Mouse (Mus musculus) midbrain, embryonic 12.5 days (tissue): ENCODE data around the gene Brd1. TPM values are rescaled to one million over a fixed set of nuclear protein-coding genes. Genes with fewer than 3 reads are reported as not detected.
"Not testable (repeated sequence)": the region's sequence is repeated elsewhere in the genome, so short reads cannot be mapped to it uniquely, and the experiment has no call there.

Experiments
- ATAC-seq: fragments of 200-750 bp; cut with Nextera tagmentation; 2 replicates; pipeline ENCODE4 v1.8.0; 2017; ENCODE audit warnings: low read depth, moderate TSS enrichment, moderate library complexity; ENCODE audit not compliant: low FRiP score
- H3K27ac ChIP-seq: fragments of 300-500 bp; sonication (generic); replicated peaks from 2 replicates; pipeline ENCODE4 v1.5.1; 2016; ENCODE audit warnings: mild to moderate bottlenecking
- H3K27me3 ChIP-seq: fragments of 300-500 bp; sonication (generic); 2 replicates; pipeline ENCODE4 v1.6.1; 2016; ENCODE audit warnings: mild to moderate bottlenecking
- H3K36me3 ChIP-seq: fragments of 300-500 bp; sonication (generic); 2 replicates; pipeline ENCODE4 v1.6.1; 2016
- H3K4me1 ChIP-seq: fragments of 300-500 bp; sonication (generic); 2 replicates; pipeline ENCODE4 v1.6.1; 2016
- H3K4me2 ChIP-seq: fragments of 300-500 bp; sonication (generic); replicated peaks from 2 replicates; pipeline ENCODE4 v1.6.1; 2016; ENCODE audit warnings: mild to moderate bottlenecking, moderate library complexity
- H3K4me3 ChIP-seq: fragments of 300-500 bp; sonication (generic); 2 replicates; pipeline ENCODE4 v1.5.1; 2016; ENCODE audit warnings: mild to moderate bottlenecking
- H3K9ac ChIP-seq: fragments of 300-500 bp; sonication (generic); replicated peaks from 2 replicates; pipeline ENCODE4 v1.6.1; 2016; ENCODE audit warnings: mild to moderate bottlenecking, moderate library complexity
- H3K9me3 ChIP-seq: fragments of 300-500 bp; sonication (generic); 2 replicates; pipeline ENCODE4 v1.6.1; 2016; ENCODE audit warnings: mild to moderate bottlenecking
- WGBS: fragments of 180-500 bp; shearing (Covaris S2); methylation state at CpG from one replicate; pipeline ENCODE4 v1.1.7; 2016; 5-methylcytosine and 5-hydroxymethylcytosine counted together
- polyA plus RNA-seq: library from polyadenylated mRNA; unstranded; fragments of >200 nt; fragmentation: Nextera tagmentation; extraction: Ambion mirVana; gene quantifications from 2 replicates; pipeline ENCODE4 v1.2.1, GENCODE M21; 2016

The Brd1 gene
- polyA plus RNA-seq: 28.5 and 28.8 TPM in 2 replicates

- H3K4me2 ChIP-seq: peak within 1 kb of the TSS; percentile 98
- peak; percentile 87 for ATAC-seq
- H3K4me3 ChIP-seq: peak within 1 kb of the TSS; percentile 100
- peak within 1 kb of the TSS; percentile 99 for H3K9ac ChIP-seq
- H3K9me3 ChIP-seq: no peaks in the 10 kb centered on the region
- H3K36me3 ChIP-seq: peaks cover 17% of the 10 kb centered on the region
- H3K4me1 ChIP-seq: peaks cover 25% of the 10 kb centered on the region
- peak within 1 kb of the TSS; percentile 84 for H3K27ac ChIP-seq
- WGBS: under 1% methylated on average over 62 of the region's 103 CpGs
- no peaks in the 10 kb centered on the region for H3K27me3 ChIP-seq
Observed at GRCm38 (mm10) chr15:88733834-88734571, at the start of gene Brd1. Brd1 (minus strand) TSS chr15:88734233.

- H3K9me3 ChIP-seq, H3K4me3 ChIP-seq, ATAC-seq, H3K4me2 ChIP-seq, H3K27me3 ChIP-seq, H3K9ac ChIP-seq, H3K4me1 ChIP-seq, H3K27ac ChIP-seq: not testable (repeated sequence)
- WGBS: 90% methylated on average over 5 of the region's 5 CpGs
- H3K36me3 ChIP-seq: peaks cover 55% of the 10 kb centered on the region
Observed at GRCm38 (mm10) chr15:88774630-88775029, 40.6 kb upstream of the Brd1 start.

- H3K9me3 ChIP-seq: peaks cover 6% of the 10 kb centered on the region; the same call in 1 of the 2 replicates
Observed at GRCm38 (mm10) chr15:88768537-88768936, 34.5 kb upstream of the Brd1 start.

GRCm38 (mm10) chr15:88766139-88766538 lies 32.1 kb upstream of the Brd1 start:
- 93% methylated on average over 2 of the region's 2 CpGs for WGBS
- not testable (repeated sequence) for H3K27me3 ChIP-seq, H3K4me2 ChIP-seq, H3K4me1 ChIP-seq, H3K9ac ChIP-seq, H3K4me3 ChIP-seq, H3K9me3 ChIP-seq, H3K27ac ChIP-seq, ATAC-seq
- peaks cover 72% of the 10 kb centered on the region for H3K36me3 ChIP-seq

More at GRCm38 (mm10) chr15:88768537-88768936, 34.5 kb upstream of the Brd1 start:
- no peak for ATAC-seq
- H3K4me1 ChIP-seq: no peaks in the 10 kb centered on the region
- no peaks in the 10 kb centered on the region for H3K27me3 ChIP-seq
- WGBS: 95% methylated on average over 1 of the region's 1 CpGs
- H3K4me3 ChIP-seq: no peak overlapping the region
- H3K4me2 ChIP-seq: no peak overlapping the region
- peaks cover 72% of the 10 kb centered on the region for H3K36me3 ChIP-seq
- no peak overlapping the region for H3K9ac ChIP-seq
- H3K27ac ChIP-seq: no peak overlapping the region

- Histone ChIP-seq H3K27ac (no peak overlapping the region), H3K9ac (no peak overlapping the region), H3K36me3 (peaks cover 88% of the 10 kb centered on the region), H3K4me1 (no peaks in the 10 kb centered on the region), H3K27me3 (no peaks in the 10 kb centered on the region), H3K9me3 (no peaks in the 10 kb centered on the region), H3K4me2 (no peak overlapping the region), H3K4me3 (no peak overlapping the region)
- 97% methylated on average over 4 of the region's 4 CpGs for WGBS
- no peak for ATAC-seq
Observed at GRCm38 (mm10) chr15:88761551-88761950, 27.5 kb upstream of the Brd1 start.

GRCm38 (mm10) chr15:88758061-88758460 lies 24.0 kb upstream of the Brd1 start:
- Histone ChIP-seq H3K36me3 (peaks cover 65% of the 10 kb centered on the region), H3K9ac (no peak overlapping the region), H3K9me3 (no peaks in the 10 kb centered on the region), H3K4me3 (no peak overlapping the region), H3K4me2 (no peak overlapping the region), H3K27ac (no peak overlapping the region), H3K27me3 (no peaks in the 10 kb centered on the region), H3K4me1 (peaks cover 10% of the 10 kb centered on the region)
- ATAC-seq: no peak
- 92% methylated on average over 3 of the region's 3 CpGs for WGBS

- no peak for ATAC-seq
- Histone ChIP-seq H3K4me3 (no peak overlapping the region), H3K9me3 (no peaks in the 10 kb centered on the region), H3K4me1 (peaks cover 16% of the 10 kb centered on the region), H3K36me3 (peaks cover 42% of the 10 kb centered on the region), H3K27ac (no peak overlapping the region), H3K27me3 (no peaks in the 10 kb centered on the region), H3K4me2 (no peak overlapping the region), H3K9ac (no peak overlapping the region)
- 96% methylated on average over 18 of the region's 18 CpGs for WGBS
Observed at GRCm38 (mm10) chr15:88755761-88756160, 21.7 kb upstream of the Brd1 start.

GRCm38 (mm10) chr15:88754896-88755295 lies 20.9 kb upstream of the Brd1 start:
- H3K9ac ChIP-seq: no peak overlapping the region
- H3K36me3 ChIP-seq: peaks cover 35% of the 10 kb centered on the region
- no peak overlapping the region for H3K4me3 ChIP-seq
- H3K4me1 ChIP-seq: peaks cover 21% of the 10 kb centered on the region
- H3K27ac ChIP-seq: no peak overlapping the region
- WGBS: 96% methylated on average over 2 of the region's 2 CpGs
- H3K4me2 ChIP-seq: no peak overlapping the region
- H3K27me3 ChIP-seq: no peaks in the 10 kb centered on the region
- no peak for ATAC-seq
- H3K9me3 ChIP-seq: no peaks in the 10 kb centered on the region

- Histone ChIP-seq H3K4me2 (peak overlapping the region; percentile 79), H3K27ac (peak overlapping the region; percentile 93), H3K36me3 (peaks cover 10% of the 10 kb centered on the region), H3K9ac (peak overlapping the region; percentile 91), H3K4me3 (peak overlapping the region; percentile 93), H3K9me3 (no peaks in the 10 kb centered on the region), H3K27me3 (no peaks in the 10 kb centered on the region), H3K4me1 (peaks cover 21% of the 10 kb centered on the region)
- no peak for ATAC-seq
- WGBS: 2% methylated on average over 8 of the region's 8 CpGs
Observed at GRCm38 (mm10) chr15:88752403-88752733, 18.3 kb upstream of the Brd1 start.

- Histone ChIP-seq H3K27ac (peak within 1 kb of the TSS; percentile 93), H3K4me2 (peak within 1 kb of the TSS; percentile 79), H3K9ac (peak within 1 kb of the TSS; percentile 91), H3K9me3 (no peaks in the 10 kb centered on the region), H3K4me1 (peaks cover 21% of the 10 kb centered on the region), H3K4me3 (peak within 1 kb of the TSS; percentile 93), H3K36me3 (peaks cover 4% of the 10 kb centered on the region), H3K27me3 (no peaks in the 10 kb centered on the region)
- WGBS: under 1% methylated on average over 93 of the region's 119 CpGs
- ATAC-seq: peak; percentile 80
Observed at GRCm38 (mm10) chr15:88751564-88752402, 17.8 kb upstream of the Brd1 start, which contains the start of gene Zbed4. Zbed4 (plus strand) TSS chr15:88751660.

- H3K4me1 ChIP-seq: peaks cover 21% of the 10 kb centered on the region
- peak overlapping the region; percentile 91 for H3K27ac ChIP-seq
- peaks cover 4% of the 10 kb centered on the region for H3K36me3 ChIP-seq
- no peaks in the 10 kb centered on the region for H3K9me3 ChIP-seq
- 7% methylated on average over 54 of the region's 54 CpGs for WGBS
- peak; percentile 97 for ATAC-seq
- peak overlapping the region; percentile 79 for H3K4me2 ChIP-seq
- no peaks in the 10 kb centered on the region for H3K27me3 ChIP-seq
- H3K4me3 ChIP-seq: peak overlapping the region; percentile 93
- peak overlapping the region; percentile 57 for H3K9ac ChIP-seq
Observed at GRCm38 (mm10) chr15:88750677-88751563, 16.9 kb upstream of the Brd1 start.
